ENCODE assay signal across 23 mouse cellular contexts in the genomic region with DNA sequence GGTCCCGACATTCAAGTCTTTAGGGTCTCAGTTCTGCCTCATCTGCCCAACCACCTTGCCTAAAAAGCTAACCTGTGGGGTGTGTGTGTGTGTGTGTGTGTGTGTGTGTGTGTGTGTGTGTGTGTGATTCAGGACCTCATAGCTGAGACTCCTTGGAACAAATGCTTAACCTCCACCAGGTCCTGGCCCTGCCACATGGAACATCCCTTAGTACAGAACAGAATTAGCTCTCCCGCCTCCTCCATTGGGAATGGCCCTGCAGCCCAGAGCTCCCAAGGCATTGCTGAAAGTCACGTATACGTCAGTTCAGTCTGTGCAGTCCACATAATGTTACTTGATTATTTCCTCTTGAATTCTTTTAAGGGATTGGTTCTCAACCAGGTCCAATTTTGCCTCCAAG.
DNase-seq lines count a peak whose midpoint lies in the region; ATAC-seq lines count a peak whose summit lies in the region.
"Had no signal": no experiment of that assay in that cellular context is flagged by ENCODE, and none has a peak within 500 bp of the region (broad histone marks: within the 10 kb centered on the region; RNA-seq: fewer than 3 reads in every experiment).

No protein-coding gene starts in this region.

- no peak overlapping the region for H3K9ac ChIP-seq in heart, embryonic 12.5 days
- H3K9ac ChIP-seq in hindbrain, embryonic 14.5 days: no peak overlapping the region
- no peak overlapping the region for H3K9ac ChIP-seq in hindbrain, embryonic 13.5 days
- H3K9ac ChIP-seq: embryonic facial prominence, embryonic 12.5 days; forebrain, embryonic 13.5 days; forebrain, embryonic 15.5 days had no signal

- no peaks in the 10 kb centered on the region for H3K27me3 ChIP-seq in heart, embryonic 12.5 days (replicated peaks)
- H3K27me3 ChIP-seq in hindbrain, embryonic 14.5 days (ENCODE audit: control insufficient read depth, insufficient read depth, low read length): no peaks in the 10 kb centered on the region
- H3K27me3 ChIP-seq in hindbrain, embryonic 13.5 days: no peaks in the 10 kb centered on the region
- H3K27me3 ChIP-seq in limb, embryonic 10.5 days (ENCODE audit: low read depth, poor library complexity, severe bottlenecking): no peaks in the 10 kb centered on the region
- H3K27me3 ChIP-seq: CH12.LX; embryonic facial prominence, embryonic 12.5 days; forebrain, embryonic 13.5 days; forebrain, embryonic 15.5 days; Patski had no signal

- peak; percentile 61 for DNase-seq in heart, adult 11 months
- peak; percentile 9 for DNase-seq in hindbrain, embryonic 14.5 days (ENCODE audit: low spot score)
- peak; percentile 16 for DNase-seq in limb, embryonic 10.5 days (ENCODE audit: low spot score)
- DNase-seq: adrenal gland, adult 8-10 months; adrenal gland, postnatal 14 days; adrenal gland, postnatal 36 days; B cell, adult 2 months; cerebellum, adult 11-12 months; cerebellum, adult 2 months; cerebellum, adult 9-10 months; cerebellum, postnatal 10 days; cerebellum, postnatal 25 days had no signal

- H3K9me3 ChIP-seq in heart, embryonic 12.5 days (replicated peaks): no peaks in the 10 kb centered on the region
- no peaks in the 10 kb centered on the region for H3K9me3 ChIP-seq in hindbrain, embryonic 14.5 days (ENCODE audit: control insufficient read depth, low read length)
- H3K9me3 ChIP-seq in hindbrain, embryonic 13.5 days: no peaks in the 10 kb centered on the region
- H3K9me3 ChIP-seq in limb, embryonic 10.5 days (replicated peaks): no peaks in the 10 kb centered on the region
- H3K9me3 ChIP-seq: embryonic facial prominence, embryonic 10.5 days; embryonic facial prominence, embryonic 12.5 days; forebrain, embryonic 13.5 days; forebrain, embryonic 15.5 days had no signal

- peaks cover 32% of the 10 kb centered on the region for H3K4me1 ChIP-seq in heart, embryonic 12.5 days (replicated peaks)
- H3K4me1 ChIP-seq in hindbrain, embryonic 14.5 days (replicated peaks; ENCODE audit: control insufficient read depth, insufficient read depth, low read length): peaks cover 11% of the 10 kb centered on the region; the same call in 1 of the 2 replicates
- H3K4me1 ChIP-seq in hindbrain, embryonic 13.5 days (replicated peaks): peaks cover 26% of the 10 kb centered on the region
- H3K4me1 ChIP-seq in limb, embryonic 10.5 days: no peaks in the 10 kb centered on the region
- H3K4me1 ChIP-seq: embryonic facial prominence, embryonic 12.5 days; forebrain, embryonic 13.5 days; forebrain, embryonic 15.5 days had no signal

- H3K36me3 ChIP-seq in heart, embryonic 12.5 days: no peaks in the 10 kb centered on the region
- no peaks in the 10 kb centered on the region for H3K36me3 ChIP-seq in hindbrain, embryonic 14.5 days (replicated peaks; ENCODE audit: control insufficient read depth, insufficient read depth)
- no peaks in the 10 kb centered on the region for H3K36me3 ChIP-seq in hindbrain, embryonic 13.5 days
- H3K36me3 ChIP-seq in limb, embryonic 10.5 days: no peaks in the 10 kb centered on the region
- H3K36me3 ChIP-seq: embryonic facial prominence, embryonic 10.5 days; embryonic facial prominence, embryonic 12.5 days; forebrain, embryonic 15.5 days; G1E had no signal

- H3K4me2 ChIP-seq in heart, embryonic 12.5 days: no peak overlapping the region
- no peak overlapping the region for H3K4me2 ChIP-seq in hindbrain, embryonic 14.5 days (replicated peaks)
- no peak overlapping the region for H3K4me2 ChIP-seq in hindbrain, embryonic 13.5 days
- H3K4me2 ChIP-seq: embryonic facial prominence, embryonic 12.5 days; forebrain, embryonic 13.5 days; forebrain, embryonic 15.5 days had no signal

- no peak for ATAC-seq in heart, embryonic 12.5 days (ENCODE audit: insufficient number of reproducible peaks, low FRiP score)
- no peak for ATAC-seq in hindbrain, embryonic 14.5 days (ENCODE audit: low FRiP score)
- ATAC-seq in hindbrain, embryonic 13.5 days (ENCODE audit: low FRiP score): no peak
- ATAC-seq: activated CD4-positive, CD25-positive, alpha-beta regulatory T cell, adult 4 months; CD4-positive, CD25-positive, alpha-beta regulatory T cell, adult 4 months; Patski had no signal

- no peak overlapping the region for H3K4me3 ChIP-seq in heart, embryonic 12.5 days
- H3K4me3 ChIP-seq in hindbrain, embryonic 14.5 days (replicated peaks; ENCODE audit: low read length): no peak overlapping the region
- no peak overlapping the region for H3K4me3 ChIP-seq in hindbrain, embryonic 13.5 days
- H3K4me3 ChIP-seq in limb, embryonic 10.5 days: no peak overlapping the region
- H3K4me3 ChIP-seq: embryonic facial prominence, embryonic 10.5 days; embryonic facial prominence, embryonic 12.5 days; forebrain, embryonic 13.5 days; forebrain, embryonic 15.5 days had no signal

- no peak overlapping the region for H3K27ac ChIP-seq in heart, embryonic 12.5 days (ENCODE audit: poor library complexity, severe bottlenecking)
- H3K27ac ChIP-seq in hindbrain, embryonic 14.5 days: no peak overlapping the region
- H3K27ac ChIP-seq in hindbrain, embryonic 13.5 days: no peak overlapping the region; the same call in 1 of the 2 replicates
- no peak overlapping the region for H3K27ac ChIP-seq in limb, embryonic 10.5 days
- H3K27ac ChIP-seq: embryonic facial prominence, embryonic 10.5 days; embryonic facial prominence, embryonic 12.5 days; forebrain, embryonic 13.5 days; forebrain, embryonic 15.5 days had no signal

- WGBS in heart, embryonic 12.5 days: 89% methylated on average over 4 of the region's 4 CpGs
- 86% methylated on average over 4 of the region's 4 CpGs for WGBS in hindbrain, embryonic 14.5 days
- 85% methylated on average over 4 of the region's 4 CpGs for WGBS in hindbrain, embryonic 13.5 days
- WGBS in limb, embryonic 10.5 days: 87% methylated on average over 4 of the region's 4 CpGs

Comparison
In these comparisons a context has a peak if more than half of its experiments do, and no peak if none do; other contexts are left out.
1. DNase-seq: peak in every context shown above with its lines; median percentile 61 in heart, adult 11 months; 16 in limb, embryonic 10.5 days; 9 in hindbrain, embryonic 14.5 days.